Mouse (Mus musculus) midbrain, embryonic 12.5 days (tissue): Measurements from ENCODE around the gene Pigf. TPM values are rescaled to one million over a fixed set of nuclear protein-coding genes. Genes with fewer than 3 reads are reported as not detected.
A peak's percentile ranks its signal among the peaks of the same experiment; 100 is the strongest.

ENCODE experiments used
- ATAC-seq: fragments of 200-750 bp; cut with Nextera tagmentation; 2 replicates; pipeline ENCODE4 v1.8.0; 2017; ENCODE audit warnings: low read depth, moderate TSS enrichment, moderate library complexity; ENCODE audit not compliant: low FRiP score
- H3K27ac ChIP-seq: fragments of 300-500 bp; sonication (generic); replicated peaks from 2 replicates; pipeline ENCODE4 v1.5.1; 2016; ENCODE audit warnings: mild to moderate bottlenecking
- H3K27me3 ChIP-seq: fragments of 300-500 bp; sonication (generic); 2 replicates; pipeline ENCODE4 v1.6.1; 2016; ENCODE audit warnings: mild to moderate bottlenecking
- H3K36me3 ChIP-seq: fragments of 300-500 bp; sonication (generic); 2 replicates; pipeline ENCODE4 v1.6.1; 2016
- H3K4me1 ChIP-seq: fragments of 300-500 bp; sonication (generic); 2 replicates; pipeline ENCODE4 v1.6.1; 2016
- H3K4me2 ChIP-seq: fragments of 300-500 bp; sonication (generic); replicated peaks from 2 replicates; pipeline ENCODE4 v1.6.1; 2016; ENCODE audit warnings: mild to moderate bottlenecking, moderate library complexity
- H3K4me3 ChIP-seq: fragments of 300-500 bp; sonication (generic); 2 replicates; pipeline ENCODE4 v1.5.1; 2016; ENCODE audit warnings: mild to moderate bottlenecking
- H3K9ac ChIP-seq: fragments of 300-500 bp; sonication (generic); replicated peaks from 2 replicates; pipeline ENCODE4 v1.6.1; 2016; ENCODE audit warnings: mild to moderate bottlenecking, moderate library complexity
- H3K9me3 ChIP-seq: fragments of 300-500 bp; sonication (generic); 2 replicates; pipeline ENCODE4 v1.6.1; 2016; ENCODE audit warnings: mild to moderate bottlenecking
- WGBS: fragments of 180-500 bp; shearing (Covaris S2); methylation state at CpG from one replicate; pipeline ENCODE4 v1.1.7; 2016; 5-methylcytosine and 5-hydroxymethylcytosine counted together
- polyA plus RNA-seq: library from polyadenylated mRNA; unstranded; fragments of >200 nt; fragmentation: Nextera tagmentation; extraction: Ambion mirVana; gene quantifications from 2 replicates; pipeline ENCODE4 v1.2.1, GENCODE M21; 2016

Pigf gene
- polyA plus RNA-seq, 1 experiment from 2014 or later = 40.2 TPM

GRCm38 (mm10) chr17:86976387-86976786, 48.8 kb downstream of the Pigf start:
- Histone ChIP-seq H3K36me3 (peaks cover 27% of the 10 kb centered on the region), H3K27ac (no peak overlapping the region), H3K9ac (no peak overlapping the region), H3K27me3 (no peaks in the 10 kb centered on the region), H3K4me1 (no peaks in the 10 kb centered on the region; the same call in 1 of the 2 replicates), H3K9me3 (no peaks in the 10 kb centered on the region), H3K4me2 (no peak overlapping the region), H3K4me3 (no peak overlapping the region)
- ATAC-seq = no peak
- 82% methylated on average over 10 of the region's 10 CpGs for WGBS

- H3K9ac ChIP-seq = no peak overlapping the region
- no peaks in the 10 kb centered on the region; the same call in 1 of the 2 replicates for H3K4me1 ChIP-seq
- H3K4me3 ChIP-seq = no peak overlapping the region
- no peak overlapping the region for H3K27ac ChIP-seq
- ATAC-seq = no peak
- WGBS = 97% methylated on average over 2 of the region's 2 CpGs
- H3K27me3 ChIP-seq = no peaks in the 10 kb centered on the region
- peaks cover 23% of the 10 kb centered on the region for H3K36me3 ChIP-seq
- no peaks in the 10 kb centered on the region for H3K9me3 ChIP-seq
- H3K4me2 ChIP-seq = no peak overlapping the region
These were observed 52.1 kb downstream of the Pigf start for GRCm38 (mm10) chr17:86973097-86973496.

- no peak overlapping the region for H3K9ac ChIP-seq
- no peaks in the 10 kb centered on the region for H3K27me3 ChIP-seq
- peaks cover 23% of the 10 kb centered on the region for H3K36me3 ChIP-seq
- no peak overlapping the region for H3K27ac ChIP-seq
- no peak overlapping the region for H3K4me2 ChIP-seq
- no peaks in the 10 kb centered on the region; the same call in 1 of the 2 replicates for H3K4me1 ChIP-seq
- ATAC-seq = no peak
- H3K9me3 ChIP-seq = no peaks in the 10 kb centered on the region
- no peak overlapping the region for H3K4me3 ChIP-seq
- WGBS = 94% methylated on average over 7 of the region's 7 CpGs
These were observed 53.3 kb downstream of the Pigf start for GRCm38 (mm10) chr17:86971860-86972259.

GRCm38 (mm10) chr17:86971036-86971435, 54.2 kb downstream of the Pigf start:
- H3K4me1 ChIP-seq = no peaks in the 10 kb centered on the region; the same call in 1 of the 2 replicates
- H3K4me2 ChIP-seq = no peak overlapping the region
- WGBS = 77% methylated on average over 5 of the region's 5 CpGs
- no peak for ATAC-seq
- no peaks in the 10 kb centered on the region for H3K27me3 ChIP-seq
- H3K9me3 ChIP-seq = no peaks in the 10 kb centered on the region
- no peak overlapping the region for H3K9ac ChIP-seq
- H3K4me3 ChIP-seq = no peak overlapping the region
- H3K36me3 ChIP-seq = peaks cover 21% of the 10 kb centered on the region
- no peak overlapping the region for H3K27ac ChIP-seq

GRCm38 (mm10) chr17:86970026-86970750, 55.0 kb downstream of the Pigf start:
- no peak for ATAC-seq
- WGBS = 91% methylated on average over 15 of the region's 15 CpGs
- Histone ChIP-seq H3K36me3 (peaks cover 17% of the 10 kb centered on the region), H3K9me3 (no peaks in the 10 kb centered on the region), H3K9ac (no peak overlapping the region), H3K27ac (no peak overlapping the region), H3K4me3 (no peak overlapping the region), H3K4me1 (peaks cover 1% of the 10 kb centered on the region), H3K27me3 (no peaks in the 10 kb centered on the region), H3K4me2 (no peak overlapping the region)

- no peaks in the 10 kb centered on the region for H3K9me3 ChIP-seq
- peaks cover 11% of the 10 kb centered on the region for H3K36me3 ChIP-seq
- H3K9ac ChIP-seq = no peak overlapping the region
- ATAC-seq = no peak
- no peak overlapping the region for H3K4me3 ChIP-seq
- 54% methylated on average over 5 of the region's 5 CpGs for WGBS
- H3K27me3 ChIP-seq = no peaks in the 10 kb centered on the region
- peaks cover 7% of the 10 kb centered on the region for H3K4me1 ChIP-seq
- no peak overlapping the region for H3K27ac ChIP-seq
- H3K4me2 ChIP-seq = no peak overlapping the region
These were observed 55.6 kb downstream of the Pigf start for GRCm38 (mm10) chr17:86969582-86969981.

GRCm38 (mm10) chr17:86968581-86968980, 56.6 kb downstream of the Pigf start:
- Histone ChIP-seq H3K4me3 (no peak overlapping the region), H3K9ac (no peak overlapping the region), H3K4me1 (peaks cover 17% of the 10 kb centered on the region), H3K27ac (no peak overlapping the region), H3K27me3 (no peaks in the 10 kb centered on the region), H3K9me3 (no peaks in the 10 kb centered on the region), H3K4me2 (no peak overlapping the region), H3K36me3 (peaks cover 2% of the 10 kb centered on the region)
- no peak for ATAC-seq
- 96% methylated on average over 5 of the region's 5 CpGs for WGBS

GRCm38 (mm10) chr17:86967536-86968525, 57.4 kb downstream of the Pigf start:
- Histone ChIP-seq H3K4me2 (no peak overlapping the region), H3K27ac (no peak overlapping the region), H3K4me1 (peaks cover 18% of the 10 kb centered on the region), H3K9me3 (no peaks in the 10 kb centered on the region), H3K4me3 (no peak overlapping the region), H3K27me3 (no peaks in the 10 kb centered on the region), H3K9ac (no peak overlapping the region), H3K36me3 (no peaks in the 10 kb centered on the region; the same call in 1 of the 2 replicates)
- WGBS = 87% methylated on average over 10 of the region's 10 CpGs
- no peak for ATAC-seq

- no peaks in the 10 kb centered on the region for H3K36me3 ChIP-seq
- H3K27me3 ChIP-seq = no peaks in the 10 kb centered on the region
- H3K27ac ChIP-seq = no peak overlapping the region
- no peak overlapping the region for H3K9ac ChIP-seq
- no peak overlapping the region for H3K4me3 ChIP-seq
- no peak overlapping the region for H3K4me2 ChIP-seq
- WGBS = 96% methylated on average over 12 of the region's 12 CpGs
- ATAC-seq = no peak
- H3K4me1 ChIP-seq = peaks cover 20% of the 10 kb centered on the region
- no peaks in the 10 kb centered on the region for H3K9me3 ChIP-seq
These were observed 58.2 kb downstream of the Pigf start for GRCm38 (mm10) chr17:86967048-86967447.

- Histone ChIP-seq H3K27ac (no peak overlapping the region), H3K4me1 (peaks cover 22% of the 10 kb centered on the region), H3K9ac (no peak overlapping the region), H3K4me3 (no peak overlapping the region), H3K9me3 (no peaks in the 10 kb centered on the region), H3K4me2 (no peak overlapping the region), H3K27me3 (peaks cover 6% of the 10 kb centered on the region; the same call in 1 of the 2 replicates), H3K36me3 (no peaks in the 10 kb centered on the region)
- no peak for ATAC-seq
- WGBS = 83% methylated on average over 10 of the region's 10 CpGs
These were observed 59.2 kb downstream of the Pigf start for GRCm38 (mm10) chr17:86966040-86966439.

- peak overlapping the region; percentile 52; the same call in 1 of the 2 replicates for H3K27ac ChIP-seq
- H3K4me3 ChIP-seq = peak overlapping the region; percentile 33
- H3K9ac ChIP-seq = peak overlapping the region; percentile 37; the same call in 1 of the 2 replicates
- H3K4me1 ChIP-seq = peaks cover 25% of the 10 kb centered on the region
- H3K4me2 ChIP-seq = peak overlapping the region; percentile 88
- peaks cover 11% of the 10 kb centered on the region; the same call in 1 of the 2 replicates for H3K27me3 ChIP-seq
- WGBS = 86% methylated on average over 8 of the region's 8 CpGs
- H3K9me3 ChIP-seq = no peaks in the 10 kb centered on the region
- no peaks in the 10 kb centered on the region for H3K36me3 ChIP-seq
- ATAC-seq = no peak
These were observed 60.1 kb downstream of the Pigf start for GRCm38 (mm10) chr17:86965121-86965520.

GRCm38 (mm10) chr17:86964502-86964901, 60.7 kb downstream of the Pigf start:
- peak overlapping the region; percentile 88 for H3K4me2 ChIP-seq
- under 1% methylated on average over 10 of the region's 10 CpGs for WGBS
- peak overlapping the region; percentile 88 for H3K9ac ChIP-seq
- no peaks in the 10 kb centered on the region for H3K36me3 ChIP-seq
- peaks cover 11% of the 10 kb centered on the region; the same call in 1 of the 2 replicates for H3K27me3 ChIP-seq
- peak; percentile 57 for ATAC-seq
- H3K4me3 ChIP-seq = peak overlapping the region; percentile 86
- no peaks in the 10 kb centered on the region for H3K9me3 ChIP-seq
- peaks cover 25% of the 10 kb centered on the region for H3K4me1 ChIP-seq
- peak overlapping the region; percentile 52 for H3K27ac ChIP-seq
